Mouse (Mus musculus): ENCODE measurements at regions not wholly inside any gene's neighbourhood (a gene's known extent, or its start where the extent isn't known, plus 50 kb on each side); places are given as distances from the start of the nearest gene placed in this dataset.

GRCm38 (mm10) chr3:38002275-38002674 is 278.0 kb upstream of the Gm5148 start:
- TF ChIP-seq POLR2A (IDR thresholded peaks at IDR 0.05; ENCODE audit: insufficient read depth, low read depth, low read length) (no peak), CTCF (IDR thresholded peaks at IDR 0.05; ENCODE audit: insufficient read depth, low read depth, low read length) (no peak)
